Mouse (Mus musculus) embryonic fibroblast, embryonic 13.5 days (primary cell): ENCODE measurements at regions not wholly inside any gene's neighbourhood (a gene's known extent, or its start where the extent isn't known, plus 50 kb on each side); places are given as distances from the start of the nearest gene placed in this dataset.
A peak's percentile ranks its signal among the peaks of the same experiment; 100 is the strongest.

Source experiments
- H3K27ac ChIP-seq: 2 replicates; pipeline ENCODE4 v1.5.1; 2012; ENCODE audit warnings: low read length, control low read depth, inconsistent platforms; ENCODE audit not compliant: insufficient read depth
- H3K4me1 ChIP-seq: 2 replicates; pipeline ENCODE4 v1.6.1; 2011; ENCODE audit warnings: low read length; ENCODE audit not compliant: control insufficient read depth, insufficient read depth
- H3K4me3 ChIP-seq: 2 replicates; pipeline ENCODE4 v1.5.1; 2011; ENCODE audit warnings: mild to moderate bottlenecking, control low read depth, low read length; ENCODE audit not compliant: insufficient read depth
- CTCF ChIP-seq: IDR thresholded peaks from 2 replicates; pipeline ENCODE4 v1.5.1; 2011; ENCODE audit warnings: mild to moderate bottlenecking, control low read depth, low read length, moderate library complexity, borderline replicate concordance; ENCODE audit not compliant: insufficient read depth
- POLR2A ChIP-seq: IDR thresholded peaks from 2 replicates; pipeline ENCODE4 v1.6.1; 2011; ENCODE audit warnings: low read depth, mild to moderate bottlenecking, control low read depth, low read length, moderate library complexity

GRCm38 (mm10) chr8:126159485-126159884 is 138.9 kb upstream of the Slc35f3 start:
- H3K27ac ChIP-seq = no peak overlapping the region
- no peak overlapping the region for H3K4me3 ChIP-seq
- TF ChIP-seq CTCF (no peak), POLR2A (no peak)
- H3K4me1 ChIP-seq = no peaks in the 10 kb centered on the region

- Histone ChIP-seq H3K27ac (no peak overlapping the region), H3K4me1 (no peaks in the 10 kb centered on the region), H3K4me3 (no peak overlapping the region)
- no peak for TF ChIP-seq CTCF
- TF ChIP-seq POLR2A = no peak
Measured at GRCm38 (mm10) chr8:126160356-126160975, 137.9 kb upstream of the Slc35f3 start.

DNA sequence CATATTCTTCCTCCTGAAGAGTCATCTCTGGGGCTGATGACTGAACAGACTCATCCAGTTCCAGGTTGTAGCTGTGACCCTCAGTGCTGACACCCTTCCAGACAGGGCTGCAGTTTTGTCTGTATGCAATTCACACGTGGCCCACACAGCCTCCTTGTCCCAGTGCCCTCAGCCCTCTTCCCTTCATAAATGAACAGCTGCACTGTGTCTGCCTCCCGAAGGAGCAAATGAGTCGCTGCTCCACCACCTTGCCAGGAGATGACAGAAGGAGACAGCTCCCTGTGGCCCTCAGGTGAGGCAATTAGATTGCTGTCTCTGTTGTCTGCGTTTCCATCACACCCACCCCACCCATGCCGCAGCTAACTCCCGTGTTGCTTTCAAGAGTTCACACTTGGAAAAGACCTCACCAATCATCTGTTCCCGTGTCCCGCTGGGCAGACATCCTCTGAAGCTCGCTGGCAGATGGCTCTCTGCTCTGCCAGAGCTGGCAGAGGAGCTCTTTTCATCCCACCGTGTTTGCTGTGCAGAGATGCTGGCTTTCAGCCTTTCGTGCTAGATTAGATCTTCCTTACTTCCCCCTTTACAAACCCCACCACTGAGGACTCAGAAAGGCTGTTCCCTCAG is 135.5 kb upstream of the Slc35f3 start:
- TF ChIP-seq POLR2A (no peak), CTCF (no peak)
- Histone ChIP-seq H3K27ac (no peak overlapping the region), H3K4me3 (no peak overlapping the region), H3K4me1 (no peaks in the 10 kb centered on the region)

GRCm38 (mm10) chr8:126163954-126164353 is 134.4 kb upstream of the Slc35f3 start:
- Histone ChIP-seq H3K4me1 (no peaks in the 10 kb centered on the region), H3K27ac (no peak overlapping the region)
- TF ChIP-seq CTCF = no peak
- TF ChIP-seq POLR2A = no peak

GRCm38 (mm10) chr8:126165486-126166095 is 132.8 kb upstream of the Slc35f3 start:
- Histone ChIP-seq H3K27ac (no peak overlapping the region), H3K4me1 (no peaks in the 10 kb centered on the region), H3K4me3 (no peak overlapping the region)
- no peak for TF ChIP-seq CTCF
- no peak for TF ChIP-seq POLR2A

More at GRCm38 (mm10) chr8:126163954-126164353, 134.4 kb upstream of the Slc35f3 start:
- no peak overlapping the region for H3K4me3 ChIP-seq

- H3K4me3 ChIP-seq = no peak overlapping the region
- H3K27ac ChIP-seq = no peak overlapping the region
- no peak for TF ChIP-seq POLR2A
- no peak for TF ChIP-seq CTCF
- no peaks in the 10 kb centered on the region for H3K4me1 ChIP-seq
Measured at GRCm38 (mm10) chr8:126166394-126166793, 132.0 kb upstream of the Slc35f3 start.

DNA sequence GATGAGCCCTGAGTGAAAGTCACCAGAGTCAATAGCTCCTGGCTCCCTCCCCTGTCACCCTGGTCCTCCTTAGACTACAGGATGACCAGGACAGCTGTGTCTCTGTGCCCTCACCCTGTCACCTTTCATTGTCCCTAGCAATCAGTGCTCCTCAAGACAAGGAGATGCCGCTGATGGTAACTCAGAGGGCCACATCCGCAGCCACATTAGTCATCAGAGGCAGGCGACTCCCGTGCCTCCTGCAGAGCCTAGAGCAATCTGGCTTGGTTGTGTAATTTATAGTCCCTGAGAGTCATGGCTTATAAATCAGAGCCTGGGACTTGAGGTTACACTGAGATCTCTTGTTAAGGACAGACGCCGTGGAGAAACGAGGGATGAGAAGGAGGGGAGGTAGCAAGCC is 123.9 kb upstream of the Slc35f3 start:
- no peaks in the 10 kb centered on the region for H3K4me1 ChIP-seq
- TF ChIP-seq POLR2A (no peak), CTCF (no peak)
- H3K27ac ChIP-seq = no peak overlapping the region
- no peak overlapping the region for H3K4me3 ChIP-seq

DNA sequence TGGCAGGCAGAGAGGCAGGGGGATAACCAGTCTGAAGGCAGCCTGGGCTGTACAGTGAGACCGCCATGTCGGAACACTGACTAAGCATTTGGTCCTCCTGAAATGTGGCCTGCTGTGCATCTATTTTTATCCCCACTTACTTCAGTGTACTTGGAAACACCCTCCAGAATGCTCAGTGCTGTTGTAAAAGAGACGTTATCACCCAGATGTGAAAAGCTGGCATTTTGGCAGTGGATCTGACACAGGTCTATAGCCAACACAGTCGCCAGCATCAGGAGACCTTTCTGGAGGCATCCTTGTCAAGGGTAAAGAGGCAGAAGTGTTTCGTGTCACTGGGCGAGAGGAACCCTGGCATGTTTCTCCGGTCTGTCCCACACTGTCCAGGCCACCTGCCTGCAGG is 122.1 kb upstream of the Slc35f3 start:
- H3K4me1 ChIP-seq = no peaks in the 10 kb centered on the region
- no peak for TF ChIP-seq CTCF
- TF ChIP-seq POLR2A = no peak

DNA sequence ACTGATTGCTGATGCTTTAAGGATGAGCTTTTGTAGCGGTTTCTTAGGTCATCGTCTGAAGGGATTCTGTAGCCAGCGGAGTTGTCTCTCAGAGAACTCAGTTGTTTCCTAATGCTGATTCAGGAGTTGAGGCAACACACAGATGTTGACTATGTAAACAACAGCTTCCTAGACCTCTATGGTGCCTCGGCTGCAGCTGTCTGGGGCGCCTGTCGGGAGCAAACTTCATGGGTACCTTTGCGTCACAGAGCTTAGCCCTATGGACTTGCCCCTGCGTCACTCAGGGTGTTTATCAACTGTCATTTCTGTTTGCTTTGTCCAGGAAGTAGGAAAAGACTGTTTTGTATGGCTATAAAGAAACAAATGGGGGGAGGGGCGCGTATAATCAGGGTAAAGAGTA is 120.5 kb upstream of the Slc35f3 start:
- Histone ChIP-seq H3K4me3 (no peak overlapping the region), H3K4me1 (no peaks in the 10 kb centered on the region), H3K27ac (no peak overlapping the region)
- no peak for TF ChIP-seq CTCF
- no peak for TF ChIP-seq POLR2A

More for the DNA sequence above, 122.1 kb upstream of the Slc35f3 start:
- Histone ChIP-seq H3K4me3 (no peak overlapping the region), H3K27ac (no peak overlapping the region)

- Histone ChIP-seq H3K4me1 (0 out of 2 replicates have a peak, but pooled peaks cover 3% of the 10 kb centered on the region), H3K27ac (peak overlapping the region; percentile 68; the same call in 1 of the 2 replicates), H3K4me3 (no peak overlapping the region)
- TF ChIP-seq CTCF = no peak
- no peak for TF ChIP-seq POLR2A
Measured at GRCm38 (mm10) chr8:126188741-126189285, 109.5 kb upstream of the Slc35f3 start.
